Mouse (Mus musculus): ENCODE measurements at regions not wholly inside any gene's neighbourhood (a gene's known extent, or its start where the extent isn't known, plus 50 kb on each side); places are given as distances from the start of the nearest gene placed in this dataset.

DNA sequence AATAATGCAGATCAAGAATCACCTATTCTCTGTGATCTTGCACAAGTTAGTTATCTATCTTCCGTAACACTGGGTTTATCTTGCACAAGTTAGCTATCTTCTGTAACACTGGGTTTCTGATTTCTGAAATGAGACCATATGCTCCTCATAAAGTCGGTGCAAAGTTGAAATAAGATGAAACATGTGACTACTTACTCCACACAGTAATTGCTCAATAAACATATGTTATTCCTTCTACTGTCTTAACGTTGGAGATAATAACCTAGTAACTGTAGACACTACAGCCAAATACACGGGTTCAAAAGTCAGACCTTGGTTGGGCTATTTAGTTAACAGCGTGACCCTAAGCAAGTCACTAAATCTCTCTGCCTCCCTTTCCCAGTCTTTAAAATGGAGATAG is 65.8 kb upstream of the Atp11b start:
- DNase-seq (ENCODE audit: low spot score in 2 of 2), result no peak

DNA sequence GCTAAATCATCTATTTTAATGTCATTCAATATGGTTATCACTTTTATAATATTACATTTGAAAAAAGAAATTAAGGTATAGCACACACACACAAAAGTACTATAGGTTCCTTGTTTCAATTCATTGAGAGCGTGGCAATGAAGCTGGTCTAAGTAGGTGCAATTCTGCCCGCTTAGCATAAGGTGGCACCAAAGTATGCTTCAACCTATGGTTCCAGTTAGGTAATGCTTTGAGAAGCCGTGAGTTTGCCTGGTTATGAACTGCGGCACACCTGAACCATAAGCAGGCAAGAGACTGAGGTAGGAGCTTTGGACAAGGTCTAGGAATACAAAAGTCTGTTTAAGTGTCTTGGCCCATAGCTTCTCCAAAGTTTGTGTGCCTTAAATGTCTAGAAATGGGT is 65.1 kb upstream of the Atp11b start:
- DNase-seq (ENCODE audit: low spot score in 2 of 2), result peak in 1 of 2 experiments; percentile 47

GRCm38 (mm10) chr3:35693039-35693438 is 60.9 kb upstream of the Atp11b start:
- peak; percentile 56 to 86 for DNase-seq (ENCODE audit: low spot score in 2 of 2)

GRCm38 (mm10) chr3:35693551-35693950 is 60.4 kb upstream of the Atp11b start:
- DNase-seq (ENCODE audit: low spot score in 2 of 2), result no peak

DNA sequence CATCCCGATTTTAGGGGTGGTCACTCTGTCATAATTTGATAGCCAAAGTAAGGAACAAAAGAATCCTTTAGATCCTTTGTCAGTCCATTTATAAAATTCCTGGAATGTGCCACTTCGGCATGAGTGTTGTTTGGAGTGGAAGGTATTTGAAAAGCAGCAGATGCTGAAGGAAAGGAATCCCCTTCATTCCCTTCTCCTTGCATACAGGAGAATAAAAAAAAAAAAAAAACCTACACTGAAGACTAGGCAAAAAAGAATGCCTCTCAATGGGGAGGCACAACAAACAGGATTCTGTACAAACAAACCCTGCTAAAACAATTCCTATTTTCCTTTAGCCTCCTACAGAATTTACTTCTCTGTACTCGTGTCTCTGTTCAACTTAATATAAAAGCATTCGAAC is 59.7 kb upstream of the Atp11b start:
- DNase-seq (ENCODE audit: low spot score in 2 of 2), result no peak

- DNase-seq (ENCODE audit: low spot score in 2 of 2), result no peak
Measured at GRCm38 (mm10) chr3:35695859-35696258, 58.0 kb upstream of the Atp11b start.

GRCm38 (mm10) chr3:35699266-35699665 is 54.6 kb upstream of the Atp11b start:
- DNase-seq (ENCODE audit: low spot score in 2 of 2), result no peak

- no peak for DNase-seq (ENCODE audit: low spot score in 2 of 2)
Measured at GRCm38 (mm10) chr3:35699979-35700378, 53.9 kb upstream of the Atp11b start.

- no peak for DNase-seq (ENCODE audit: low spot score in 2 of 2)
Measured at GRCm38 (mm10) chr3:35703528-35704327, 50.2 kb upstream of the Atp11b start.
